Mouse (Mus musculus): ENCODE data around the gene Sipa1l1. TPM values are rescaled to one million over a fixed set of nuclear protein-coding genes. Genes with fewer than 3 reads are reported as not detected.
A peak's percentile ranks its signal among the peaks of the same experiment; 100 is the strongest.

The Sipa1l1 gene
- total and polyA plus RNA-seq, 2 experiments from 2014 or later = 7.0 to 17.1 TPM

- H3K27me3 ChIP-seq (ENCODE audit: control insufficient read depth, insufficient read depth, low read length) = no peaks in the 10 kb centered on the region
- H3K9me3 ChIP-seq (replicated peaks; ENCODE audit: control insufficient read depth, low read length) = no peaks in the 10 kb centered on the region
- no peak overlapping the region for H3K4me2 ChIP-seq (ENCODE audit: low read depth, low read length)
- TF ChIP-seq EP300 (IDR thresholded peaks at IDR 0.05; ENCODE audit: low read depth) (no peak), CTCF (IDR thresholded peaks at IDR 0.05; ENCODE audit: low read depth) (no peak)
- no peaks in the 10 kb centered on the region for H3K36me3 ChIP-seq (replicated peaks; ENCODE audit: control insufficient read depth, insufficient read depth, low read length)
- no peak overlapping the region for H3K27ac ChIP-seq (ENCODE audit: low read depth)
- H3K9ac ChIP-seq (replicated peaks; ENCODE audit: low read depth, low read length) = no peak overlapping the region
- H3K4me3 ChIP-seq (ENCODE audit: low read depth, low read length) = no peak overlapping the region
- DNase-seq (ENCODE audit: low spot score) (no peak), ATAC-seq (ENCODE audit: insufficient read depth, low read depth) (no peak)
- 59% methylated on average over 9 of the region's 9 CpGs for WGBS
- peaks cover 13% of the 10 kb centered on the region for H3K4me1 ChIP-seq (ENCODE audit: control insufficient read depth, insufficient read depth)
Measured at GRCm38 (mm10) chr12:82223126-82223815, 54.2 kb downstream of the Sipa1l1 start.

GRCm38 (mm10) chr12:82224848-82225247 is 55.7 kb downstream of the Sipa1l1 start:
- Histone ChIP-seq H3K9me3 (replicated peaks; ENCODE audit: control insufficient read depth, low read length) (no peaks in the 10 kb centered on the region), H3K4me3 (ENCODE audit: low read depth, low read length) (no peak overlapping the region), H3K27ac (ENCODE audit: low read depth) (no peak overlapping the region), H3K4me2 (ENCODE audit: low read depth, low read length) (no peak overlapping the region), H3K36me3 (replicated peaks; ENCODE audit: control insufficient read depth, insufficient read depth, low read length) (no peaks in the 10 kb centered on the region), H3K27me3 (ENCODE audit: control insufficient read depth, insufficient read depth, low read length) (no peaks in the 10 kb centered on the region), H3K4me1 (ENCODE audit: control insufficient read depth, insufficient read depth) (peaks cover 18% of the 10 kb centered on the region), H3K9ac (replicated peaks; ENCODE audit: low read depth, low read length) (no peak overlapping the region)
- DNase-seq (ENCODE audit: low spot score) (no peak), ATAC-seq (ENCODE audit: insufficient read depth, low read depth) (no peak)
- WGBS = 89% methylated on average over 7 of the region's 7 CpGs
- TF ChIP-seq CTCF (IDR thresholded peaks at IDR 0.05; ENCODE audit: low read depth) (no peak), EP300 (IDR thresholded peaks at IDR 0.05; ENCODE audit: low read depth) (no peak)

DNA sequence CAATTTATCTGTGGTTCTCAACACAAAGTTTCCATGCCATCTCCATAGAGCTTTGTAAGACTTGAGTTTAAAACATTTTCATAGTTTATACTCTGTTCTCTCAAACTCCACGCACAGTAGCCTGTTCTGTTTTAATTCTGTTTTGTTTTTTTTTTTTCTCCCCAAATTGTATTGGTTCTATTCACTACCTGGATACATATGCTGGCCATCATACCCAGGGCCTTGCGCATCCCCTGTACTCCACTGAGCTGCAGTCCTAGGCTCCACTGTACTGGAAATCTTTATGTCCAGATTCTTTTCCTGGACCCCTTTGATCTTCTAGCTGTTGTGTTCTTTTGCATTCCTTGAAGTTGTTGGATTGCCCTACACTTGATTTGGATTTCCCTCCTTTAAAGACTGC is 56.2 kb downstream of the Sipa1l1 start:
- H3K4me3 ChIP-seq (ENCODE audit: low read depth, low read length) = no peak overlapping the region
- H3K27me3 ChIP-seq (ENCODE audit: control insufficient read depth, insufficient read depth, low read length) = no peaks in the 10 kb centered on the region
- no peak for TF ChIP-seq EP300 (IDR thresholded peaks at IDR 0.05; ENCODE audit: low read depth)
- H3K27ac ChIP-seq (ENCODE audit: low read depth) = no peak overlapping the region
- peaks cover 23% of the 10 kb centered on the region for H3K4me1 ChIP-seq (ENCODE audit: control insufficient read depth, insufficient read depth)
- WGBS = 96% methylated on average over 2 of the region's 2 CpGs
- no peak for DNase-seq (ENCODE audit: low spot score)
- H3K4me2 ChIP-seq (ENCODE audit: low read depth, low read length) = no peak overlapping the region
- H3K36me3 ChIP-seq (replicated peaks; ENCODE audit: control insufficient read depth, insufficient read depth, low read length) = no peaks in the 10 kb centered on the region
- no peak overlapping the region for H3K9ac ChIP-seq (replicated peaks; ENCODE audit: low read depth, low read length)
- no peak for ATAC-seq (ENCODE audit: insufficient read depth, low read depth)
- H3K9me3 ChIP-seq (replicated peaks; ENCODE audit: control insufficient read depth, low read length) = no peaks in the 10 kb centered on the region

GRCm38 (mm10) chr12:82225751-82226228 is 56.7 kb downstream of the Sipa1l1 start:
- Histone ChIP-seq H3K4me3 (ENCODE audit: low read depth, low read length) (no peak overlapping the region), H3K4me1 (ENCODE audit: control insufficient read depth, insufficient read depth) (peaks cover 28% of the 10 kb centered on the region), H3K36me3 (replicated peaks; ENCODE audit: control insufficient read depth, insufficient read depth, low read length) (no peaks in the 10 kb centered on the region), H3K27me3 (ENCODE audit: control insufficient read depth, insufficient read depth, low read length) (no peaks in the 10 kb centered on the region), H3K27ac (ENCODE audit: low read depth) (no peak overlapping the region), H3K4me2 (ENCODE audit: low read depth, low read length) (no peak overlapping the region), H3K9me3 (replicated peaks; ENCODE audit: control insufficient read depth, low read length) (no peaks in the 10 kb centered on the region), H3K9ac (replicated peaks; ENCODE audit: low read depth, low read length) (no peak overlapping the region)
- no peak for DNase-seq (ENCODE audit: low spot score)
- TF ChIP-seq EP300 (IDR thresholded peaks at IDR 0.05; ENCODE audit: low read depth) = no peak
- TF ChIP-seq CTCF (IDR thresholded peaks at IDR 0.05; ENCODE audit: low read depth) = no peak
- peak; percentile 65 for ATAC-seq (ENCODE audit: insufficient read depth, low read depth)
- 25% methylated on average over 4 of the region's 4 CpGs for WGBS

- no peak for DNase-seq (ENCODE audit: low spot score)
- Histone ChIP-seq H3K27ac (ENCODE audit: low read depth) (0 out of 2 replicates have a peak overlapping the region, but pooled peaks have one; percentile 21), H3K9ac (replicated peaks; ENCODE audit: low read depth, low read length) (no peak overlapping the region), H3K27me3 (ENCODE audit: control insufficient read depth, insufficient read depth, low read length) (no peaks in the 10 kb centered on the region), H3K36me3 (replicated peaks; ENCODE audit: control insufficient read depth, insufficient read depth, low read length) (no peaks in the 10 kb centered on the region), H3K9me3 (replicated peaks; ENCODE audit: control insufficient read depth, low read length) (no peaks in the 10 kb centered on the region), H3K4me3 (ENCODE audit: low read depth, low read length) (no peak overlapping the region), H3K4me2 (ENCODE audit: low read depth, low read length) (no peak overlapping the region), H3K4me1 (ENCODE audit: control insufficient read depth, insufficient read depth) (peaks cover 35% of the 10 kb centered on the region)
- TF ChIP-seq EP300 (IDR thresholded peaks at IDR 0.05; ENCODE audit: low read depth) (no peak), CTCF (IDR thresholded peaks at IDR 0.05; ENCODE audit: low read depth) (no peak)
- 62% methylated on average over 6 of the region's 6 CpGs for WGBS
- no peak for ATAC-seq (ENCODE audit: insufficient read depth, low read depth)
Measured at GRCm38 (mm10) chr12:82226311-82227066, 57.4 kb downstream of the Sipa1l1 start.
